Mouse (Mus musculus): ENCODE measurements around the gene Ccdc74a.
"Not testable (repeated sequence)": the region's sequence is repeated elsewhere in the genome, so short reads cannot be mapped to it uniquely, and the experiment has no call there.

The Ccdc74a gene

GRCm38 (mm10) chr16:17646310-17647114 is at the start of gene Ccdc74a:
Gene Ccdc74a (plus strand): TSS chr16:17646470.
- in situ Hi-C loops (cut with MboI; ENCODE audit: low pct_unique_long_range_greater_than_20kb in 1 of 2, low sequenced_read_pairs in 2 of 2, unreplicated experiment in 1 of 2), result no loop called here

- in situ Hi-C loops (cut with MboI; ENCODE audit: low pct_unique_long_range_greater_than_20kb in 1 of 2, low sequenced_read_pairs in 2 of 2, unreplicated experiment in 1 of 2), result no loop called here
Observed at GRCm38 (mm10) chr16:17600944-17601562, 45.2 kb upstream of the Ccdc74a start.

- in situ Hi-C loops (cut with MboI; ENCODE audit: low pct_unique_long_range_greater_than_20kb in 1 of 2, low sequenced_read_pairs in 2 of 2, unreplicated experiment in 1 of 2), result no loop called here
Observed at GRCm38 (mm10) chr16:17604941-17605340, 41.3 kb upstream of the Ccdc74a start.

- in situ Hi-C loops (cut with MboI; ENCODE audit: low pct_unique_long_range_greater_than_20kb in 1 of 2, low sequenced_read_pairs in 2 of 2, unreplicated experiment in 1 of 2), result no loop called here
Observed at GRCm38 (mm10) chr16:17605684-17606083, 40.6 kb upstream of the Ccdc74a start.

DNA sequence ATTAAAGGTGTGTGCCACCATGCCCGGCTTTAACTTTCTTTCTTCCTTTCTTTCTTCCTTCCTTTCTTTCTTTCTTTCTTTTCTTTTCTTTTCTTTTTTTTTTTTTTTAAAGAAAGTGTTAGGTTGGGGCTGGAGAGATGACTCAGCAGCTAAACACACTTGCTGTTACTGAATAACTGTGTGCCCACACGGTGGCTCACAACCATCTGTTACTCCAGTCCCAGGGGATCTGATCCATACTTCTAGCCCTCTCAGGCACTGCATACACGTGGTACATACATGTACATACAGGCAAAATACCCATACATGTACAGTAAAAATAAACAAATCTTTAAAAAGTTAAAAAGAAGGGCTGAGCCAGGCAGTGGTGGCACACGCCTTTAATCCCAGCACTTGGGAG is 34.9 kb upstream of the Ccdc74a start:
- in situ Hi-C loops (cut with MboI; ENCODE audit: low pct_unique_long_range_greater_than_20kb in 1 of 2, low sequenced_read_pairs in 2 of 2, unreplicated experiment in 1 of 2), result no loop called here

DNA sequence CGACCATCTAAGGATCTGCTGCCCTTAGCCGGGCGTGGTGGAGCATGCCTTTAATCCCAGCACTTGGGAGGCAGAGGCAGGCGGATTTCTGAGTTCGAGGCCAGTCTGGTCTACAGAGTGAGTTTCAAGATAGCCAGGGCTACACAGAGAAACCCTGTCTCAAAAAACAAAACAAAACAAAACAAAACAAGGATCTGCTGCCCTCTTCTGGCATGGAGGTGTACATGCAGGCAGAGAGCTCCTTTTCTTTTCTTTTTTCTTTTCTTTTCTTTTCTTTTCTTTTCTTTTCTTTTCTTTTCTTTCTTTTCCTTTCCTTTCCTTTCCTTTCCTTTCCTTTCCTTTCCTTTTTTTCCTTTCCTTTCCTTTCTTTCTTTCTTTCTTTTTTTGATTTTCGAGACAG is 31.5 kb upstream of the Ccdc74a start:
- in situ Hi-C loops (cut with MboI; ENCODE audit: low pct_unique_long_range_greater_than_20kb in 1 of 2, low sequenced_read_pairs in 2 of 2, unreplicated experiment in 1 of 2), result not testable (repeated sequence)

DNA sequence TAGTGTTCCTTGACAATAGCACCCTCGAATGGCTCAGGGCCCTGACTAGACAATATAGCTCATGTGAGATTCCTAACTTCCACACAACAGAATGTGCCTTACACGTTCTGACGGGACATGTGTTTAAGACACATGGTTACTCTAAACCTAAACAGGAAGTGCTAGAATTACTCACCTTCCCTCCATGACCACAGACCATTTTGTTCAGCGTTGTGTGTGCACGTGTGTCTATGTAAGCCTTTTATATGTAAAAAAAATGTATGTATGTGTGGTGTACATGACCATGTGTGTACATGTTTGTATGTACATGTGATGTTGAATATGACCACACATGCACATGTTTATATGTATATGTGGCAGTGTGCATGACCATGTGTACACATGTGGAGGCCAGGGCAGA is 30.1 kb upstream of the Ccdc74a start:
- in situ Hi-C loops (cut with MboI; ENCODE audit: low pct_unique_long_range_greater_than_20kb in 1 of 2, low sequenced_read_pairs in 2 of 2, unreplicated experiment in 1 of 2), result no loop called here

DNA sequence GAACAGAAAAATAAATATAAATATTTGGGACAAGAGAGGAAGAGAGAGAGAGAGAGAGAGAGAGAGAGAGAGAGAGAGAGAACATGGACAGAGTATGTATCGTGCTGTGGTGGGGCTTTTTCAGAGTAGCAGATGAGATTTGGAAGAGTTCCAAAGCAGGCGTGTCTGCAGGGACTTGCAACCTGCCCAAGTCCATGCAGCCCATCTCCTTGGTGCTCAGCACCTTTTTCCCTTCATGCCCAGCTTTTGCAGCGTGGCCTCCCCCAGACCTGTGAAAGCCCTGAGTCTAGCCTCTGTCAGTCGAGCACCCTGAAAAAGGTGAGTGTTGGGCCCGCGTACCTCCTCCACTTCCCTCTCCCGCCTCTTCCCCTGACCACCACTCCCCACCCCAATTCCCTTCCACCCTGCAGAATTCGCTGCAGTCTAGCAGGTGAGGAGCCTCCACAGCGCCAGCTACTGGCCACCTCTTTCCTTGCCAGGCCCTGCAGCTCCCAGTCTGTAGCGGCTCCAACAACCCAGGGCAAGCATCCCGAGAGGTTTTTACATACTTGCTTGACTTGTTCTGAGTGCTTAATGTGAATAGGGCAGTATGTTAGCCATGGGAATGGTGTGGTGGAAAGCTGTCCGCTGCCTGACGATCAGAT is 28.2 kb upstream of the Ccdc74a start:
- in situ Hi-C loops (cut with MboI; ENCODE audit: low pct_unique_long_range_greater_than_20kb in 1 of 2, low sequenced_read_pairs in 2 of 2, unreplicated experiment in 1 of 2), result no loop called here

GRCm38 (mm10) chr16:17619198-17620105 is 26.8 kb upstream of the Ccdc74a start, which contains the start of gene Smpd4:
Gene Smpd4 (plus strand): TSS chr16:17619354.
- in situ Hi-C loops (cut with MboI; ENCODE audit: low pct_unique_long_range_greater_than_20kb in 1 of 2, low sequenced_read_pairs in 2 of 2, unreplicated experiment in 1 of 2), result no loop called here

DNA sequence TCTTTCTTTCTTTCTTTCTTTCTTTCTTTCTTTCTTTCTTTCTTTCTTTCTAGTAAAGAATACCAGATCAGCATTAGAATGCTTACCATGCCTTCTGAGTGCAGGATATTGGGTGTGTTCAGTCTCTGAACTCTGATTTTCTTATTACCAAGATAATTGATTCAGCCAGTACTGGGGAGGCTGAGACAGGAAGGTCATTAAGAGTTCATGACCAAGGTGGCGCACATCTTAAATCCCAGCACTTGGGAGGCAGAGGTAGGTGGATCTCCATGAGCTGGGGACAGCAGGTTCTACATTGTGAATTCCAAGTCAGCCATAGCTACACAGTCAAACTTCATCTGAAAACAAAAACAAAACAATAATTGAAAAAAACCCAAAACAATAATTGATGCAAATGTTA is 24.3 kb upstream of the Ccdc74a start:
- in situ Hi-C loops (cut with MboI; ENCODE audit: low pct_unique_long_range_greater_than_20kb in 1 of 2, low sequenced_read_pairs in 2 of 2, unreplicated experiment in 1 of 2), result no loop called here

GRCm38 (mm10) chr16:17625488-17626268 is 20.6 kb upstream of the Ccdc74a start:
- in situ Hi-C loops (cut with MboI; ENCODE audit: low pct_unique_long_range_greater_than_20kb in 1 of 2, low sequenced_read_pairs in 2 of 2, unreplicated experiment in 1 of 2), result no loop called here

GRCm38 (mm10) chr16:17626269-17626555 is 20.1 kb upstream of the Ccdc74a start:
- in situ Hi-C loops (cut with MboI; ENCODE audit: low pct_unique_long_range_greater_than_20kb in 1 of 2, low sequenced_read_pairs in 2 of 2, unreplicated experiment in 1 of 2), result no loop called here

DNA sequence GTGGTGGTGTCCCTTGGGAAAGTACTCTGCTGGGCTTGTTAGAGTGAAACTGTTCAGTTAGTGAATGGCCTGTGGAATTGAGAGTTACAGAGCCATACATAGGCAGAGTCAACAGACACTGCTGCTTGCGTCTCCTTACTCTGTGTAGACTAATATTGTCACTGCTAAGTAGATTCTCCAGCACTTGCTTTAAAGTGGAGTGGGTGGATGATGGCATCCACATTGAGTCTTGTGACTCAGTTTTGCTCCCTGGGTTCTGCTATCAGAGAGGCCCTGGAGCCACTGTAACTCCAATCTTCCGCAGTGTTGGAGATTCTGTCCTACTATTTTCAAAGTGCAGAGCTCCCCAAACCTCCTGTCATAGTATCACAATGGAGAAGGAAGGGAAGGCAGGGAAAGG is 13.7 kb upstream of the Ccdc74a start:
- in situ Hi-C loops (cut with MboI; ENCODE audit: low pct_unique_long_range_greater_than_20kb in 1 of 2, low sequenced_read_pairs in 2 of 2, unreplicated experiment in 1 of 2), result no loop called here

DNA sequence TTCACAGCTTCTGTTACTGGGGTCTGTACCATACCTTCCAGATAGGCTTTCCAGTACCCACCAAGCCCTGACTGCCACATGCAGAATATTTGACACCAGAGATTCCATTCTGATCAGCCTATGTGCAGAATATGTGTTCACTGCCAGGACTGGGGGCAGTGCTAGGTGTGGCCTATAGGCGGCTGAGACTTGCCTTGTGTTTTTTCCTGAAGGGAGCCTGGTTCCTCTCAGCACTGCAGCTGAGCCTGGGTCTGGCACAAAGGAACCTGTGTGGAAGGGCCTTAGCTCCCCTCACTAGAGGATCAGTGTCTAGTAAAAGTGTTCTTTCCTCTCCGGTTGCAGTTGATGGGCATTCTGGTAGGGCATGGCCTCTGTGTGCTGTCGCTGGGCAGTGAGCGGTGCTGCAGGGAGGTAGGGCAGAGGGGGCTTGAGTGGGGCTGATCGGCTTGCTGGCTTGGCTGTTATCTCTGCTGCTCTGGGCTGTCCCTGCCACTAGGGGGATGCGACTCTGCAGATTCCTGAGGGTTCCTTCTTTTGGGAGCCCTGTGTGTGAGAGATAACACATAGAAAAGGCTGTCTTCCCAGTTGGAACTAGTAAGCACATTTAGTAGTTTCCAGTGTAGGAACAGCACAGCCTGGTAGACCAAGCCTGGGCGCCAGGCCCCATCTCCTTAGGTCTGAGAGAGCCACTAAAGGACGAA is 12.6 kb upstream of the Ccdc74a start:
- in situ Hi-C loops (cut with MboI; ENCODE audit: low pct_unique_long_range_greater_than_20kb in 1 of 2, low sequenced_read_pairs in 2 of 2, unreplicated experiment in 1 of 2), result no loop called here

- in situ Hi-C loops (cut with MboI; ENCODE audit: low pct_unique_long_range_greater_than_20kb in 1 of 2, low sequenced_read_pairs in 2 of 2, unreplicated experiment in 1 of 2), result no loop called here
Observed at GRCm38 (mm10) chr16:17636904-17637303, 9.4 kb upstream of the Ccdc74a start.

GRCm38 (mm10) chr16:17637610-17638009 is 8.7 kb upstream of the Ccdc74a start:
- in situ Hi-C loops (cut with MboI; ENCODE audit: low pct_unique_long_range_greater_than_20kb in 1 of 2, low sequenced_read_pairs in 2 of 2, unreplicated experiment in 1 of 2), result no loop called here

GRCm38 (mm10) chr16:17638036-17638628 is 8.1 kb upstream of the Ccdc74a start:
- in situ Hi-C loops (cut with MboI; ENCODE audit: low pct_unique_long_range_greater_than_20kb in 1 of 2, low sequenced_read_pairs in 2 of 2, unreplicated experiment in 1 of 2), result no loop called here
